Mouse (Mus musculus) midbrain, embryonic 14.5 days (tissue): ENCODE data around the gene Srebf2. TPM values are rescaled to one million over a fixed set of nuclear protein-coding genes. Genes with fewer than 3 reads are reported as not detected.
"Not testable (repeated sequence)": the region's sequence is repeated elsewhere in the genome, so short reads cannot be mapped to it uniquely, and the experiment has no call there.

Source experiments
- ATAC-seq: fragments of 200-750 bp; cut with Nextera tagmentation; 2 replicates; pipeline ENCODE4 v1.8.0; 2017; ENCODE audit warnings: moderate number of reproducible peaks, moderate library complexity; ENCODE audit not compliant: low FRiP score, low TSS enrichment
- DNase-seq: peaks from one replicate; pipeline ENCODE4 v3.0.0-alpha.2; 2015
- H3K27ac ChIP-seq: fragments of 300-500 bp; sonication (generic); replicated peaks from 2 replicates; pipeline ENCODE4 v1.5.1; 2014; ENCODE audit warnings: mild to moderate bottlenecking, low read depth, low read length, moderate library complexity
- H3K27me3 ChIP-seq: fragments of 300-500 bp; sonication (generic); 2 replicates; pipeline ENCODE4 v1.6.1; 2014; ENCODE audit warnings: low read length, control low read depth, mixed read lengths; ENCODE audit not compliant: control insufficient read depth, insufficient read depth
- H3K36me3 ChIP-seq: fragments of 300-500 bp; sonication (generic); 2 replicates; pipeline ENCODE4 v1.6.1; 2014; ENCODE audit warnings: low read length, control low read depth; ENCODE audit not compliant: control insufficient read depth, insufficient read depth
- H3K4me1 ChIP-seq: fragments of 300-500 bp; sonication (generic); 2 replicates; pipeline ENCODE4 v1.6.1; 2014; ENCODE audit warnings: mild to moderate bottlenecking, antibody characterized with exemption, low read length, control low read depth; ENCODE audit not compliant: control insufficient read depth, insufficient read depth
- H3K4me2 ChIP-seq: fragments of 300-500 bp; sonication (generic); 2 replicates; pipeline ENCODE4 v1.6.1; 2014; ENCODE audit warnings: mild to moderate bottlenecking, low read length, moderate library complexity
- H3K4me3 ChIP-seq: fragments of 300-500 bp; sonication (generic); replicated peaks from 2 replicates; pipeline ENCODE4 v1.5.1; 2014; ENCODE audit warnings: low read depth, low read length
- H3K9ac ChIP-seq: fragments of 300-500 bp; sonication (generic); replicated peaks from 2 replicates; pipeline ENCODE4 v1.6.1; 2014; ENCODE audit warnings: mild to moderate bottlenecking, low read length, moderate library complexity
- H3K9me3 ChIP-seq: fragments of 300-500 bp; sonication (generic); 2 replicates; pipeline ENCODE4 v1.6.1; 2016; ENCODE audit warnings: low read length, control low read depth, mixed read lengths; ENCODE audit not compliant: control insufficient read depth
- WGBS: fragments of 180-500 bp; shearing (Covaris S2); extraction: QIAGEN DNeasy Blood & Tissue Kit; methylation state at CpG from one replicate; pipeline ENCODE4 v1.1.7; 2014; 5-methylcytosine and 5-hydroxymethylcytosine counted together
- microRNA counts: library from miRNA; unstranded; fragments of <30 nt; microRNA quantifications from one replicate; lab custom pipeline; 2016
- microRNA-seq: library from miRNA; unstranded; fragments of <30 nt; microRNA quantifications from one replicate; pipeline ENCODE4, GENCODE M21; 2016
- polyA plus RNA-seq: library from polyadenylated mRNA; unstranded; fragments of >200 nt; fragmentation: Nextera tagmentation; extraction: Ambion mirVana; gene quantifications from 2 replicates; pipeline ENCODE4 v1.2.1, GENCODE M21; 2014

The Srebf2 gene
- polyA plus RNA-seq, 1 experiment from 2014 or later: 158 TPM

- peak; percentile 97 for ATAC-seq
- peak within 1 kb of the TSS; percentile 60 for H3K9ac ChIP-seq
- no peaks in the 10 kb centered on the region for H3K36me3 ChIP-seq
- peak; percentile 96 for DNase-seq
- H3K4me2 ChIP-seq: peak within 1 kb of the TSS; percentile 77
- H3K4me3 ChIP-seq: peak within 1 kb of the TSS; percentile 73
- H3K27ac ChIP-seq: peak within 1 kb of the TSS; percentile 46; the same call in 1 of the 2 replicates
- H3K9me3 ChIP-seq: no peaks in the 10 kb centered on the region
- H3K4me1 ChIP-seq: peaks cover 5% of the 10 kb centered on the region; the same call in 1 of the 2 replicates
- under 1% methylated on average over 65 of the region's 65 CpGs for WGBS
- no peaks in the 10 kb centered on the region for H3K27me3 ChIP-seq
Measured at GRCm38 (mm10) chr15:82244115-82244804, 97.3 kb downstream of the Srebf2 start, which contains the start of gene Cenpm. TSS of gene Cenpm (minus strand) at chr15:82244748.

GRCm38 (mm10) chr15:82244805-82245161 lies 97.8 kb downstream of the Srebf2 start:
- H3K9ac ChIP-seq: not testable (repeated sequence)
- 0 out of 2 replicates have a peak overlapping the region, but pooled peaks have one; percentile 46 for H3K27ac ChIP-seq

GRCm38 (mm10) chr15:82247131-82247776 lies 100.3 kb downstream of the Srebf2 start:
- Histone ChIP-seq H3K4me1 (peaks cover 5% of the 10 kb centered on the region; the same call in 1 of the 2 replicates), H3K9me3 (no peaks in the 10 kb centered on the region), H3K4me3 (no peak overlapping the region), H3K9ac (no peak overlapping the region), H3K4me2 (no peak overlapping the region), H3K27ac (no peak overlapping the region), H3K27me3 (no peaks in the 10 kb centered on the region), H3K36me3 (no peaks in the 10 kb centered on the region)
- DNase-seq (no peak), ATAC-seq (no peak)
- WGBS: 84% methylated on average over 3 of the region's 3 CpGs

More at GRCm38 (mm10) chr15:82244805-82245161, 97.8 kb downstream of the Srebf2 start:
- H3K27me3 ChIP-seq, H3K9me3 ChIP-seq, H3K36me3 ChIP-seq, ATAC-seq, DNase-seq, H3K4me1 ChIP-seq: not testable (repeated sequence)
- peak overlapping the region; percentile 77 for H3K4me2 ChIP-seq
- WGBS: 25% methylated on average over 9 of the region's 9 CpGs
- peak overlapping the region; percentile 73 for H3K4me3 ChIP-seq

- no peaks in the 10 kb centered on the region for H3K36me3 ChIP-seq
- no peaks in the 10 kb centered on the region for H3K27me3 ChIP-seq
- no peak overlapping the region for H3K27ac ChIP-seq
- DNase-seq (no peak), ATAC-seq (no peak)
- no peak overlapping the region for H3K4me3 ChIP-seq
- H3K9me3 ChIP-seq: no peaks in the 10 kb centered on the region
- H3K9ac ChIP-seq: no peak overlapping the region
- WGBS: 98% methylated on average over 3 of the region's 3 CpGs
- no peak overlapping the region for H3K4me2 ChIP-seq
- H3K4me1 ChIP-seq: peaks cover 18% of the 10 kb centered on the region
Measured at GRCm38 (mm10) chr15:82251579-82251978, 104.6 kb downstream of the Srebf2 start.

GRCm38 (mm10) chr15:82252097-82252496 lies 105.1 kb downstream of the Srebf2 start, which contains the start of gene 1500009C09Rik:
TSS of gene 1500009C09Rik (plus strand) at chr15:82252397.
- 92% methylated on average over 6 of the region's 6 CpGs for WGBS
- H3K36me3 ChIP-seq: no peaks in the 10 kb centered on the region
- H3K4me2 ChIP-seq: no peak within 1 kb of the TSS
- peaks cover 23% of the 10 kb centered on the region for H3K4me1 ChIP-seq
- ATAC-seq (no peak), DNase-seq (no peak)
- H3K4me3 ChIP-seq: no peak within 1 kb of the TSS
- no peak within 1 kb of the TSS for H3K9ac ChIP-seq
- no peaks in the 10 kb centered on the region for H3K27me3 ChIP-seq
- no peak within 1 kb of the TSS for H3K27ac ChIP-seq
- no peaks in the 10 kb centered on the region for H3K9me3 ChIP-seq

MicroRNAs encoded within 50 kb of the gene (microRNA counts, 519-probe panel; counts per million panel counts)
- 3,146 counts per million, percentile 13 among the panel's probes with 10 or more counts for microRNA mmu-miR-33 (lab: Ali Mortazavi, UCI)

Small RNA genes within 50 kb of the gene (microRNA-seq; reads per million reads assigned to microRNA genes)
- 123 reads per million, percentile 59 among the genes with 10 or more reads in this experiment for gene Mir33

Other genes starting within 250 kb of the Srebf2 start
- gene Polr3h, start 220.9 kb upstream of the Srebf2 start, polyA plus RNA-seq: 67.7 and 74.2 TPM in 2 replicates
- gene Csdc2, start 210.4 kb upstream of the Srebf2 start, polyA plus RNA-seq: 167 and 188 TPM in 2 replicates
- gene Pmm1, start 186.3 kb upstream of the Srebf2 start, polyA plus RNA-seq: 67.1 and 94.5 TPM in 2 replicates
- gene 1700029P11Rik, start 166.6 kb upstream of the Srebf2 start, polyA plus RNA-seq: not detected in 2 replicates
- gene Xrcc6, start 159.3 kb upstream of the Srebf2 start, polyA plus RNA-seq: 28.3 and 36.9 TPM in 2 replicates
- 39.7 and 51.0 TPM in 2 replicates for gene Desi1, start 113.3 kb upstream of the Srebf2 start, polyA plus RNA-seq
- gene Snu13, start 99.6 kb upstream of the Srebf2 start, polyA plus RNA-seq: 243 and 254 TPM in 2 replicates
- gene 4930407I10Rik, start 88.0 kb upstream of the Srebf2 start, polyA plus RNA-seq: 0.04 TPM in 1 of 2 replicates, not detected in the other
- gene Mei1, start 77.2 kb upstream of the Srebf2 start, polyA plus RNA-seq: 0.07 TPM in 1 of 2 replicates, not detected in the other
- gene Ccdc134, start 19.3 kb upstream of the Srebf2 start, polyA plus RNA-seq: 10.0 and 11.0 TPM in 2 replicates
- 0.70 and 1.5 TPM in 2 replicates for gene Shisa8, start 65.6 kb downstream of the Srebf2 start, polyA plus RNA-seq
- gene Tnfrsf13c, start 77.2 kb downstream of the Srebf2 start, polyA plus RNA-seq: 0.19 TPM in 1 of 2 replicates, not detected in the other
- gene Cenpm, start 97.6 kb downstream of the Srebf2 start, polyA plus RNA-seq: 13.9 and 23.2 TPM in 2 replicates
- 12.2 and 47.6 TPM in 2 replicates for gene 1500009C09Rik, start 105.2 kb downstream of the Srebf2 start, polyA plus RNA-seq
- 361 and 403 TPM in 2 replicates for gene Sept3, start 127.7 kb downstream of the Srebf2 start, polyA plus RNA-seq
- gene Wbp2nl, start 151.8 kb downstream of the Srebf2 start, polyA plus RNA-seq: not detected in 2 replicates
- 23.0 and 27.3 TPM in 2 replicates for gene Naga, start 191.7 kb downstream of the Srebf2 start, polyA plus RNA-seq
- 0.85 and 1.3 TPM in 2 replicates for gene Pheta2, start 191.8 kb downstream of the Srebf2 start, polyA plus RNA-seq
- gene Smdt1, start 191.8 kb downstream of the Srebf2 start, polyA plus RNA-seq: 286 and 365 TPM in 2 replicates
- gene Ndufa6, start 207.1 kb downstream of the Srebf2 start, polyA plus RNA-seq: 375 and 469 TPM in 2 replicates
- gene Cyp2d22, start 233.1 kb downstream of the Srebf2 start, polyA plus RNA-seq: 0.76 and 2.1 TPM in 2 replicates
- gene Cyp2d11, start 246.8 kb downstream of the Srebf2 start, polyA plus RNA-seq: not detected in 2 replicates